Mouse (Mus musculus) intestine, embryonic 14.5 days (tissue): ENCODE results near the gene Myt1l. TPM values are rescaled to one million over a fixed set of nuclear protein-coding genes. Genes with fewer than 3 reads are reported as not detected.
A peak's percentile ranks its signal among the peaks of the same experiment; 100 is the strongest.

Experiments
- ATAC-seq: fragments of 200-750 bp; cut with Nextera tagmentation; replicated peaks from 2 replicates; pipeline ENCODE4 v1.8.0; 2017; ENCODE audit warnings: low read depth, moderate number of reproducible peaks, moderate TSS enrichment, moderate library complexity; ENCODE audit not compliant: low FRiP score, low TSS enrichment
- DNase-seq: peaks from one replicate; pipeline ENCODE4 v3.0.0-alpha.2; 2018; ENCODE audit warnings: low spot score
- H3K27ac ChIP-seq: fragments of 300-500 bp; sonication (generic); 2 replicates; pipeline ENCODE4 v1.5.1; 2014; ENCODE audit warnings: low read depth, mild to moderate bottlenecking, control low read depth
- H3K27me3 ChIP-seq: fragments of 300-500 bp; sonication (generic); replicated peaks from 2 replicates; pipeline ENCODE4 v1.6.1; 2014; ENCODE audit warnings: low read length, control low read depth; ENCODE audit not compliant: control insufficient read depth, insufficient read depth
- H3K36me3 ChIP-seq: fragments of 300-500 bp; sonication (generic); 2 replicates; pipeline ENCODE4 v1.6.1; 2014; ENCODE audit warnings: low read length, control low read depth; ENCODE audit not compliant: control insufficient read depth, insufficient read depth
- H3K4me1 ChIP-seq: fragments of 300-500 bp; sonication (generic); replicated peaks from 2 replicates; pipeline ENCODE4 v1.6.1; 2014; ENCODE audit warnings: low read length, control low read depth, mixed read lengths; ENCODE audit not compliant: control insufficient read depth, insufficient read depth
- H3K4me2 ChIP-seq: fragments of 300-500 bp; sonication (generic); 2 replicates; pipeline ENCODE4 v1.6.1; 2014; ENCODE audit warnings: low read length
- H3K4me3 ChIP-seq: fragments of 300-500 bp; sonication (generic); 2 replicates; pipeline ENCODE4 v1.5.1; 2014; ENCODE audit warnings: low read depth, low read length, control low read depth, mixed read lengths
- H3K9ac ChIP-seq: fragments of 300-500 bp; sonication (generic); 2 replicates; pipeline ENCODE4 v1.6.1; 2014; ENCODE audit warnings: mild to moderate bottlenecking, low read length
- H3K9me3 ChIP-seq: fragments of 300-500 bp; sonication (generic); 2 replicates; pipeline ENCODE4 v1.6.1; 2016; ENCODE audit warnings: low read length, control low read depth; ENCODE audit not compliant: control insufficient read depth
- WGBS: fragments of 180-500 bp; shearing (Covaris S2); extraction: QIAGEN DNeasy Blood & Tissue Kit; methylation state at CpG from one replicate; pipeline ENCODE4 v1.1.7; 2014; 5-methylcytosine and 5-hydroxymethylcytosine counted together
- polyA plus RNA-seq: library from polyadenylated mRNA; unstranded; fragments of >200 nt; fragmentation: Nextera tagmentation; extraction: Ambion mirVana; gene quantifications from 2 replicates; pipeline ENCODE4 v1.2.1, GENCODE M21; 2014

Myt1l gene
- polyA plus RNA-seq, 1 experiment from 2014 or later = 3.8 TPM

- 2% methylated on average over 25 of the region's 25 CpGs for WGBS
- H3K9ac ChIP-seq = no peak overlapping the region
- no peak overlapping the region for H3K27ac ChIP-seq
- H3K4me2 ChIP-seq = peak overlapping the region; percentile 26; the same call in 1 of the 2 replicates
- H3K4me1 ChIP-seq = no peaks in the 10 kb centered on the region
- no peaks in the 10 kb centered on the region for H3K36me3 ChIP-seq
- no peak for ATAC-seq
- H3K27me3 ChIP-seq = peaks cover 45% of the 10 kb centered on the region
- H3K9me3 ChIP-seq = no peaks in the 10 kb centered on the region
- H3K4me3 ChIP-seq = peak overlapping the region; percentile 13; the same call in 1 of the 2 replicates
- DNase-seq = no peak
These were observed 6.6 kb downstream of the Myt1l start for GRCm38 (mm10) chr12:29534761-29535300.

- Histone ChIP-seq H3K4me1 (no peaks in the 10 kb centered on the region), H3K36me3 (no peaks in the 10 kb centered on the region), H3K9ac (no peak overlapping the region), H3K4me3 (no peak overlapping the region), H3K9me3 (no peaks in the 10 kb centered on the region), H3K4me2 (no peak overlapping the region), H3K27ac (no peak overlapping the region), H3K27me3 (peaks cover 37% of the 10 kb centered on the region)
- DNase-seq (no peak), ATAC-seq (no peak)
- 64% methylated on average over 5 of the region's 5 CpGs for WGBS
These were observed 9.7 kb downstream of the Myt1l start for GRCm38 (mm10) chr12:29537916-29538315.

- Histone ChIP-seq H3K4me3 (no peak overlapping the region), H3K9me3 (no peaks in the 10 kb centered on the region), H3K9ac (no peak overlapping the region), H3K27ac (no peak overlapping the region), H3K4me2 (no peak overlapping the region), H3K27me3 (peaks cover 32% of the 10 kb centered on the region), H3K36me3 (no peaks in the 10 kb centered on the region), H3K4me1 (no peaks in the 10 kb centered on the region)
- WGBS = 73% methylated on average over 11 of the region's 11 CpGs
- DNase-seq (no peak), ATAC-seq (no peak)
These were observed 10.3 kb downstream of the Myt1l start for GRCm38 (mm10) chr12:29538456-29538855.

GRCm38 (mm10) chr12:29539106-29539505, 10.9 kb downstream of the Myt1l start:
- H3K4me2 ChIP-seq = no peak overlapping the region
- 56% methylated on average over 5 of the region's 5 CpGs for WGBS
- no peak for ATAC-seq
- H3K4me1 ChIP-seq = no peaks in the 10 kb centered on the region
- no peak overlapping the region for H3K4me3 ChIP-seq
- no peaks in the 10 kb centered on the region for H3K36me3 ChIP-seq
- H3K27me3 ChIP-seq = peaks cover 25% of the 10 kb centered on the region
- H3K9ac ChIP-seq = no peak overlapping the region
- no peak for DNase-seq
- H3K27ac ChIP-seq = no peak overlapping the region
- no peaks in the 10 kb centered on the region for H3K9me3 ChIP-seq

GRCm38 (mm10) chr12:29540741-29541140, 12.6 kb downstream of the Myt1l start:
- WGBS = 76% methylated on average over 5 of the region's 5 CpGs

GRCm38 (mm10) chr12:29546073-29546472, 17.9 kb downstream of the Myt1l start:
- Histone ChIP-seq H3K9ac (no peak overlapping the region), H3K27me3 (no peaks in the 10 kb centered on the region), H3K4me1 (no peaks in the 10 kb centered on the region), H3K27ac (no peak overlapping the region), H3K4me2 (no peak overlapping the region), H3K9me3 (no peaks in the 10 kb centered on the region), H3K36me3 (no peaks in the 10 kb centered on the region), H3K4me3 (no peak overlapping the region)
- WGBS = 42% methylated on average over 3 of the region's 3 CpGs
- DNase-seq (no peak), ATAC-seq (no peak)

More at GRCm38 (mm10) chr12:29540741-29541140, 12.6 kb downstream of the Myt1l start:
- Histone ChIP-seq H3K9me3 (no peaks in the 10 kb centered on the region), H3K27me3 (peaks cover 9% of the 10 kb centered on the region), H3K4me1 (no peaks in the 10 kb centered on the region), H3K9ac (no peak overlapping the region), H3K4me2 (no peak overlapping the region), H3K4me3 (no peak overlapping the region), H3K36me3 (no peaks in the 10 kb centered on the region), H3K27ac (no peak overlapping the region)
- ATAC-seq (no peak), DNase-seq (no peak)

GRCm38 (mm10) chr12:29547112-29547511, 18.9 kb downstream of the Myt1l start:
- H3K27me3 ChIP-seq = no peaks in the 10 kb centered on the region
- no peak for DNase-seq
- no peaks in the 10 kb centered on the region for H3K36me3 ChIP-seq
- no peak overlapping the region for H3K27ac ChIP-seq
- no peaks in the 10 kb centered on the region for H3K4me1 ChIP-seq
- ATAC-seq = no peak
- no peak overlapping the region for H3K9ac ChIP-seq
- H3K4me3 ChIP-seq = no peak overlapping the region
- H3K9me3 ChIP-seq = no peaks in the 10 kb centered on the region
- H3K4me2 ChIP-seq = no peak overlapping the region
- WGBS = 71% methylated on average over 5 of the region's 5 CpGs

GRCm38 (mm10) chr12:29547755-29548154, 19.6 kb downstream of the Myt1l start:
- Histone ChIP-seq H3K27me3 (no peaks in the 10 kb centered on the region), H3K4me3 (no peak overlapping the region), H3K4me2 (no peak overlapping the region), H3K27ac (no peak overlapping the region), H3K9me3 (no peaks in the 10 kb centered on the region), H3K36me3 (no peaks in the 10 kb centered on the region), H3K4me1 (no peaks in the 10 kb centered on the region), H3K9ac (no peak overlapping the region)
- WGBS = 65% methylated on average over 6 of the region's 6 CpGs
- ATAC-seq (no peak), DNase-seq (no peak)

- no peak overlapping the region for H3K27ac ChIP-seq
- H3K4me3 ChIP-seq = no peak overlapping the region
- H3K4me1 ChIP-seq = no peaks in the 10 kb centered on the region
- ATAC-seq (no peak), DNase-seq (no peak)
- WGBS = 75% methylated on average over 7 of the region's 7 CpGs
- H3K27me3 ChIP-seq = no peaks in the 10 kb centered on the region
- no peak overlapping the region for H3K4me2 ChIP-seq
- no peak overlapping the region for H3K9ac ChIP-seq
- H3K36me3 ChIP-seq = no peaks in the 10 kb centered on the region
- H3K9me3 ChIP-seq = no peaks in the 10 kb centered on the region
These were observed 25.0 kb downstream of the Myt1l start for GRCm38 (mm10) chr12:29553138-29553537.
